Mouse (Mus musculus): ENCODE results near the gene 2010111I01Rik.

DNA sequence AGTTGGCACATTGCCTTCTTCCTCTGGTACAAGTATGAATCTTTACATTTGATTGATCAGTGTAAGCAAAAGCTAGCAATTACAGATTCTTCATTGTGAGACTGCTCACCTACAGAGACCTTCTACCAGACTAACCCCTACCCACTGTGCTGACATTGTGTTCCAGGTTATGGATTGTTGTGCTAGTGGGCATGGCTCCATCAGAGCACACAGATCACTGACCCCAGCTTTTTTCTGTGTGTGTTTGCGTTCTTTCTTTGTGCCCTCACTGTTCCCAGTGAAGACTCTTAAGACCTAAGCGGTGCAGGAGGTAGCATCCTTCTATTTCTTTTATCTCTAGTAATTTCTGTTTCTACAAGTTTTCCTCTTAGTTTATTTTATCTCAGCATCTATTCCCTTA lies 32.1 kb downstream of the 2010111I01Rik start:
- TF ChIP-seq CTCF (IDR thresholded peaks at IDR 0.05; ENCODE audit: control insufficient read depth, insufficient read depth, low read length) (no peak), POLR2A (IDR thresholded peaks at IDR 0.05; ENCODE audit: borderline replicate concordance, control insufficient read depth, low read depth, low read length) (no peak)
